Mouse (Mus musculus) hindlimb bud, embryonic 11.5 days (tissue): ENCODE data around the gene Trappc2l.
"Not testable (repeated sequence)": the region's sequence is repeated elsewhere in the genome, so short reads cannot be mapped to it uniquely, and the experiment has no call there.

Experiments
- DNase-seq: peaks from one replicate; pipeline ENCODE4 v3.0.0-alpha.2; 2012; ENCODE audit warnings: low read depth, low spot score; ENCODE audit errors: extremely low spot score

Trappc2l gene

DNA sequence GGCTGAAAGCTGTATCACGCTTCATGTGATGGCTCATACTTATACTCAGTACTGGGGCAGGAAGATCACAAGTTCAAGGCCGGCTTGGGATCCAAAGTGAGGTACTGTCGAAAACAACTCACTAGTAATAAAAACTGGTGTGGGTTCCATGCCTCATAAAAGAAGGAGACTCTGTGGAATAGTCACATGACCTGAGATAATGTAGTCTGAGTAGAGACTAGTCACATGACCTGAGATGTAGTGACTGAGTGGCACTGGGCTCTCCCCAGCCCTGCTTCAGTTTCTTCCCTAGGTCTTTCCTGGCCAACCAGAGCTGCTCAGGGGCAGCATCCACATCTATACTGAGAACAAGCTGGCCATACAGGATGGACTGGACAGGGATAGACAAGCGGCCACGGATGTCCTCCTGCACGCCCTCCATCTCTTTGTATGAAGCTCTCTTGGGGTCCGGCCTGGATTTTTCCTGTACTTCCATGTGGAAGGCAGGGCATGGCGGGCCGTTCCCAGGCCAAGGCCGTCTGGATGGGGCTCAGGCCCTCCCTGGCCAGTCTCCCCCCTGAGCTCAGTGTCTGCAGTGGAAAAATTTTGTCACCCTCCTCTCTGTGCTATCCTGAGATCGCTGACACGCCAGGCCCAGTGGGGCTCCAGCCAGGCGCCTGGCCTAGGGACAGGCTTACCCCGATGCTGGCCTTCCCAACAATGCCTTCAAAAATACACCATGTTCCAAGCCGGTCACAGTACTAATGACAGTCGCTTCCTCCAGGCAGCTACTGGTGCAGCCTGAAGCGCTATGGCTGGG is 12.6 kb downstream of the Trappc2l start:
- no peak for DNase-seq

DNA sequence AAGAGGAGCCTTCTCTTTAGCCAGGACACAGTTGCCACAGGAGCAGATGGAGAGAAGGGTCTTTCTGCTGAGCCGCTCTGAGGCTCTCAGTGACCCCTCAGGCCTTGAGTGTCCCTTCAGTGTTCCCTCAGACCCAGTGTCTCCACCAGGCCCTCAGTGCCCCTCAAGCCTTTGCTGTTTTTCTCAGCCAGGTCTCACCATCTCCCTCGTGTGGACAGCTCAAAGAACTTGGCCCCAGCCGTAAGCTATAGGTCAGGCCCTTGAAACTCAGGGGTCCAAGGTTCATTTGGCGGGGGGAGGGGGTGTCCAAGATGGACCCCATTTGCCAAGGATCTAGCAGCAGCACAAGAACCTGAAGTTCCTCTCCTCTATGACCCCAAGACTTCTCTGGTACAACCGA is 13.2 kb downstream of the Trappc2l start:
- DNase-seq = no peak

DNA sequence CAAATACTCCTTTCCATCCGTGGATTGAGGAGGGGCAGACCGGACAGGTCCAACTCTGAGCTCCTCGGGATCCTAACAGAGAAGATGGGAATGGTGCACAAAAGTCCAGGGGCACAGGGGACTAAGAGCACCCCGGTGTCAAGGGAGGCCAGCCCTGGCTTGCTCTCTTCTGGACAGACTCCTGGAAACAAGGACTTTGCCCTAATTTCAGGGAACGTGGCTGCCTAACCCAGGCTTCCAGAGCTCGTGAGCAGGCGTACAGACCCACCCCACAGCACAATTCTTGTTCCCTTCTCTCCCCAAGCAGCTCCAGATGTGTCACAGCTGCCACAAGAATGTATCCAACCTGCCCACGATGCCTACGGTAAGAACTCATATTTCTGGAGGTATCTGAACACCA is 14.4 kb downstream of the Trappc2l start:
- DNase-seq = no peak

DNA sequence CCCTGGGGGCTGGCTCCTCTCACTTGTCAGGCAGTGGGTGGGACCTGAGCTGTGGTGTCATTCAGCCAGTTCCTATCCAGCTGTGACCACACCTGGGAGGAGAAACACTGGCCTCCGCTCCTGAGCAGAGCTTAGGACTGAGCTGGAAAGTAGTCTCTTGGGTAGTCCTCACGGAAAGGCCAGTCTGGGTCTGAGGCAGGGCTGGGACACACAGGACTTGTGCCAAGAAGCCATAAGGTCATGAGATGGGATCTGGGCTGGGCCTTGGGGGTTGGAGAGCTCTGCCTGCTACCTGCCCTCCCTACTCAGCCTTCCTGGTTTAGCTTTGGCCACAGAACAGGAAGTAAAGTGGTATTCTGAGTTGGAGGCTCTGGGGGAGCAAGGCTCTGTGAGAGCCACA is 15.5 kb downstream of the Trappc2l start:
- no peak for DNase-seq

- DNase-seq = no peak
These were observed 17.9 kb downstream of the Trappc2l start for GRCm38 (mm10) chr8:122629388-122629787.

DNA sequence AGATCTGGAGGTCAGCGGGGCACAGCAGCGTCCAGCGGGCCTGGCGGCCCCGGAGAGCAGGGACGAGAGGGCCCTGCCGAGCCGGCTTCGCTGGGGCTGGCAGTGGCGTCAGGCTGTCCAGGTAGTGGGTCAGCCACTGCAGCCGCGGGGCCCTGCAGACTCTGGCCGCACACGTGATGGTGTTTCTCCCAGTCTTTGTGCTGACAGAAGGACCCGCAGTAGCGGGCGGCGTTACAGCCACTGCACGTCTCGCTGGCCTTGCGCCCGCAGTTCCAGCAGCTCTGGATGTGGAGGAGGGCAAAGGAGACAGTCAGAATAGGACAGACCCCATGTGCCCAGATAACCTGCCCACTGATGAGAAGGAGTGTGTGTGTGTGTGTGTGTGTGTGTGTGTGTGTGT is 19.3 kb downstream of the Trappc2l start:
- no peak for DNase-seq

DNA sequence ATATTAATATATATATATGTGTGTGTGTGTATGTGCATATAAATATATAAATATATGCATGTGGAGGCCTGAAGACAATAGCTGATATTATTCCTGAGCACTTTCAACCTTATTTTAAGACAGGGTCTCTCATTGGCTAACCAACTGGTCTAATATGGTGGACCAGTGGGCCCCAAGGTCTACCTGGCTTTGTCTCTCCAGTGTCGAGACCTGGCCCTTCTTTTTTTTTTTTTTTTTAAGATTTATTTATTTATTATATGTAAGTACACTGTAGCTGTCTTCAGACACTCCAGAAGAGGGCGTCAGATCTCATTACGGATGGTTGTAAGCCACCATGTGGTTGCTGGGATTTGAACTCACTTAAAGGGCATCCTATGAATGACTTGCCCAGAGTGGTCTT is 20.7 kb downstream of the Trappc2l start:
- not testable (repeated sequence) for DNase-seq

DNA sequence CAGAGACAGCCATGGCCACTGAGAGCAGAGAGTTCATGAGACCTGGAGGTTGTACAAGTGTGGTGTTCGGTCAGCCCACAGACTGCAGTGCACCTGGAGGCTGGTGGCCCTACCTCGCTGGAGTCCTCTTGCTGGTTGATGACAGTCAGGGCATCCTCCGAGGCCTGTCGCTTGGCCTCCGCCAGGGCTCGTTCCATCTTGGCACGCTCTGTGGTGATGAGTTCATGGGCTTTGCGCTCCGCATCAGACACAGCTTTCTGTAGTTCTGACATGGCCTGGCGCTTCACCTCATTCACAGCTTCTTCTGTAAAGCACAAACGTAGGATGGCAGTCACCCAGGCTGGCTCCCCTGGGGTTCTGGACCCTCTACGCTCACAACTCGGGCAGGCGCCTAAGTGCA is 21.8 kb downstream of the Trappc2l start:
- no peak for DNase-seq

DNA sequence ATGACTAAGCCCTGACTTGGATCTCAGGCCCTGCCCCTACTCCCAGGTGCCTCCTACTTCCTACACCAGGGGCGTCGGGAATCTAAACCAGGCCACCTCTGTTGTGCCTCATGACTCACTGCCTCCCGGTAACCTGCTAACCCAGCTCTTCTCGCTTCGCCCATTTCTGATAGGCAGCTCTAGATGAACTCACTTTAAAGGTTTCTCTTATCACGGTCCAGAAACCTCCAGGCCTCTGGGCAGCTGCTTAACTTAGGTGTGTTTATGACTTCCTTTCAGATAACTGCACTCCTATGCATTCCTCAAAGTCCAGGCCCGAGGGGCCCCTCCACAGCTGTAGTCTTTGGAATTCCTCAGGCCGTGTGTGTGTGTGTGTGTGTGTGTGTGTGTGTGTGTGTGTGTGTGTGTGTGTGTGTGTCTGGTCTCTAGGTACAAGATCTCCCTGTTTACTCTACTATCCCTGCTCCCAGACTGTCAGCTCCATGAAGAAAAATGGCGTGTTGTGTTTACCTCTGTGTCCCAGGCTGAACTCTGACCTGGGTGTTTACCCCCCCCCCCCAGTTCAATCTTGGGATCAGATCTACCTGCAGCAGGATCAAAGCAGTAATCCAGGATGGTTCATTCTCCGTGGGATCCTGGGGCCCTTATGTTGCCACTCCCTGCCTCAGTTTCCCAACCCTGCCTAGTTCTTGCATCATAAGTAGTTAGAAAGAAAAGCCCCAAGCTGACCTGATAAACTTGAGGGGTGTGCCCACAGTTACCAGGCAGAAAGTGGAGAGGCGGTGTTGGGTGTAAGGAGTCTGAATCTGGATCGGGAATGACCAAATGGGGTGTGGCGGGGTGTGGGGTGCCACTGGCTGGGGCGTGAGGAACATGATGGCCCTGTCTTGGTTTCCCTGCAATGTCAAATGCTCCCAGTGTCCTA is 24.7 kb downstream of the Trappc2l start:
- DNase-seq = no peak

- no peak for DNase-seq
These were observed 25.3 kb downstream of the Trappc2l start for GRCm38 (mm10) chr8:122636803-122637175.

DNA sequence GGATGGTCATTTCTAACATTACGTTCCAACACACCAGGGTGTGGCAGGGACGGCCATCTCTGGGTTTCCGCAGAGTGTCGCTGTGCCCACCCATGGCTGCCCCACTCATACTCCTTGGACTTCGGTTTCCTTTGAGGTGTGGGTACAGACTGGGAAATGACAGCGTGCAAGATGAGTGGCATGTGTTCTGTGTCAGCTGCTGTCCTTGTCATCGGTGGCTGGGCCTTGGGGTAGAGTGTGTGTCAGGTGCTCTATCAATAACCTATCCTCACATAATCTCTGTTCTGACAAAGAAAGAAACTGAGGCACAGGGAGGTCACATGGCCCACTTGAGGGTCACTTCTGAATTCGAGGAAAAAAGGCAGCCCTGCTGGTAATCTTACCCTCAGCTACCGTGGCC is 25.8 kb downstream of the Trappc2l start:
- DNase-seq = no peak

DNA sequence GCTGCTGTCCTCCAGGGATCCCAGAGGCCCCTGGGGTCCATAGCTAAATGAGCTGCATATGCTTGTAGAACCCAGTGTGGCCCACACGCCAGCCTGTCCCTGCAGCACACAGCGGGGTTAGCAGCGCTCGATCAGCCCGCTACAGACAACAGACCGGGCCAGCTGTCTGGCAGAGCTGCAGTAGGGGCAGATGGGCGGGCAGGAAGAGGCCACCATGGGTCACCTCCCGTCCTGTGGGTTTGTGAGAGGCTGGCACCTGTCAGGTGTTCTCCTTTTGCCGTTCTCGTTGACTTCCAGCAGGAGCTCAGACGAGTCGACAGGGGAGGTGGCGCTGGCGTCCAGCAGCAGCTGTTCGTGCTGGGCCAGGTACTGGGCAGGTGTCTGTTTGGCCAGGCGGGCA is 27.2 kb downstream of the Trappc2l start:
- no peak for DNase-seq

- DNase-seq = no peak
These were observed 28.2 kb downstream of the Trappc2l start for GRCm38 (mm10) chr8:122639521-122640248.

- DNase-seq = no peak
These were observed 29.4 kb downstream of the Trappc2l start for GRCm38 (mm10) chr8:122640825-122641224.

- no peak for DNase-seq
These were observed 30.0 kb downstream of the Trappc2l start for GRCm38 (mm10) chr8:122641406-122641805.

GRCm38 (mm10) chr8:122642071-122642470 is 30.6 kb downstream of the Trappc2l start:
- no peak for DNase-seq

- DNase-seq = no peak
These were observed 32.9 kb downstream of the Trappc2l start for GRCm38 (mm10) chr8:122644175-122644954.

- DNase-seq = no peak
These were observed 34.9 kb downstream of the Trappc2l start for GRCm38 (mm10) chr8:122646337-122646736.

- no peak for DNase-seq
These were observed 36.9 kb downstream of the Trappc2l start for GRCm38 (mm10) chr8:122648192-122648970.
